Mouse (Mus musculus): Measurements from ENCODE around the gene Polr3c. TPM values are rescaled to one million over a fixed set of nuclear protein-coding genes. Genes with fewer than 3 reads are reported as not detected.
"Not testable (repeated sequence)": the region's sequence is repeated elsewhere in the genome, so short reads cannot be mapped to it uniquely, and the experiment has no call there.

Gene Polr3c
- total RNA-seq, 1 experiment from 2014 or later, result 23.1 TPM

DNA sequence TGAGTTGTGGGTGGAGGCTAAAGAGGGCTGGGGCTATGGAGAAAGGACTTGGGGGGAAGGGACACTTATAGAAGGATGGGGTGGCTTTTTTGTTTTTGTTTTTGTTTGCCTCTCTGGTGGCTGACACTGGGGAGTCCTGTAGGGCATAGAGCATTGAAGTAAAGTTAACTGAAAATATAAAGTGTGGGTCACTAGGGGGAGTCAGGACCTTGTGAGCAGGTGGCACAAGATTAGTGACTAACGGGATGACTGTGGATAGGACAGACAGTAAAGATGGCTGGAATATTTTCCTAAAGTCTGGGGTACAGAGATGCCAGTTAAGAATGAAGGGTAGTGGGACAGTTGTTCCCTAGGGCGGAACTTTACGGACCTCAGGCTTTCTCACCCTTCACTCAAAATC is 37.1 kb downstream of the Polr3c start:
- ATAC-seq (replicated peaks in 1 of 2; ENCODE audit: insufficient read depth in 1 of 2, low FRiP score in 2 of 2, low TSS enrichment in 1 of 2, low read depth in 1 of 2, poor library complexity in 2 of 2, severe bottlenecking in 2 of 2), result peak; percentile 32 to 56; a peak in 2 of 4 replicates

DNA sequence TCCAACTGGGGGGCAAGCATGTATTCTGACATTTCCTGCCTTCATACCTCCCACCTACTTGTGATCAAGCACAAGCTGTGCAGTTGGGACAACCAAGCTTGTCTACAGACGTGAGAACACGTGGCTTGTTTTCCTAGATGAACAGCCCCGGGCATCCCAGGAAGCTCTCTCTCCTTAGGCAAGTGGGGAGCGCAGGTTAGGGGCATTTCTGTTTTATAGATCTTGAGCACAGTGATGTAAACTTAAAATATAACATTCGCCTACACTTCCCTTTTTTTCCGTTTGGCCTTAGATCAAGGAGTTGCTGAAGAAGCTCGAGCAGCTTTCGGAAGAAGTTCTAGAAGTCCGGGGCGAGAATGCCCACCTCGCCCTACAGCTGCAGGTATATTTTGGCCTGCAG is 38.6 kb downstream of the Polr3c start:
- ATAC-seq (replicated peaks in 1 of 2; ENCODE audit: insufficient read depth in 1 of 2, low FRiP score in 2 of 2, low TSS enrichment in 1 of 2, low read depth in 1 of 2, poor library complexity in 2 of 2, severe bottlenecking in 2 of 2), result no peak

DNA sequence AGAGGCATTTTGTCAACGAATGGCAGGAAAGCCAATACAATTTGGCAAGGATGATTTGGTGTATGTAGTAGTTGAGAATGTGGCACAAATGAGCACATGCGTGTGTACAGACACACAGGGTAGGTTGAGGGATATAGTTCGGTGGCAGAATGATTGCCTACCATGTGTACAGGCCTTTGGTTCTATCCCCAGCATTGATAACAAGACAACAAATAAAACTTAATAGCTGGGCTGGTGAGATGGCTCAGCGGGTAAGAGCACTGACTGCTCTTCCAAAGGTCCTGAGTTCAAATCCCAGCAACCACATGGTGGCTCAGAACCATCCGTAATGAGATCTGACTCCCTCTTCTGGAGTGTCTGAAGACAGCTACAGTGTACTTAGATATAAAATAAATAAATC is 41.4 kb downstream of the Polr3c start:
- not testable (repeated sequence) for ATAC-seq (replicated peaks in 1 of 2; ENCODE audit: insufficient read depth in 1 of 2, low FRiP score in 2 of 2, low TSS enrichment in 1 of 2, low read depth in 1 of 2, poor library complexity in 2 of 2, severe bottlenecking in 2 of 2)

DNA sequence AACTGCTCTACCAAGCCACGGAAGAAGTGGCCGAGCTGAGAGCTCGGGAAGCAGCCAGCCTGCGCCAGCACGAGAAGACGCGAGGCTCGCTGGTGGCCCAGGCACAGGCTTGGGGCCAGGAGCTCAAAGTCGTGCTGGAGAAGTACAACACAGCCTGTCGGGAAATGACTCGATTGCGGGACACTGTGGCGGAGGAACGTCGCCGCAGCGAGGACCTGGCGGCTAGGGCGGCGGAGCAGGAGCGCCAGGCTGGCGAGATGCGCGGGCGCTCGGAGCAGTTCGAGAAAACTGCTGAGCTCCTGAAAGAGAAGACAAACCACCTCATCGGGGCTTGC is 42.6 kb downstream of the Polr3c start:
- ATAC-seq (replicated peaks in 1 of 2; ENCODE audit: insufficient read depth in 1 of 2, low FRiP score in 2 of 2, low TSS enrichment in 1 of 2, low read depth in 1 of 2, poor library complexity in 2 of 2, severe bottlenecking in 2 of 2), result no peak; a peak in 1 of 4 replicates

DNA sequence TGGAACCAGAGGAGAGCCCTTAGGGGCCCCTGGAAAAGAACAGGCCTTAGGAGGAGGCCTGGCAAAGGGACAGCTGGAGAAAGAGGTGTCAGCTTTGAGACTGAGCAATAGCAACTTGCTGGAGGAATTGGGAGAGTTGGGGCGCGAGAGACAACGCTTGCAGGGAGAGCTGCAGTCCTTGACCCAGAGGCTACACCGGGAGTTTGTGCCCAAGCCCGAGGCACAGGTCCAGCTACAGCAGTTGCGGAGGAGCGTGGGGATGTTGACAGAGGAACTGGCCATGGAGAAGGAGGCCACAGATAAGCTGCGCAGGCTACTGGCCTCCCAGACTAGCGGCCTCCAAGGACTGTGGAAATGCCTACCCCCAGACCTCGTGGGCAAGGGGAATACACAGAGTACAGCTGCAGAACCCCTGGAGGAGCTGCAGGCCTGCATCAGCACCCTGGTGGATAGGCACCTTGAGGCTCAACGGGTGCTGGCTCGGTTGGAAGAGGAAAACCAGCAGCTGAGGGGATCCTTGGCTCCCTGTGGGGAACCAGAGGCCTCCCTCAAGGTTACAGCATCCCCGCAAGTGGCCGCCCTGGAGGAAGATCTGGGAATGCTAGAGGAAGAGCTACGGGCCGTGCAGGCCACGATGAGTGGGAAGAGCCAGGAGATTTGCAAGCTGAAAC is 43.1 kb downstream of the Polr3c start:
- ATAC-seq (replicated peaks in 1 of 2; ENCODE audit: insufficient read depth in 1 of 2, low FRiP score in 2 of 2, low TSS enrichment in 1 of 2, low read depth in 1 of 2, poor library complexity in 2 of 2, severe bottlenecking in 2 of 2), result no peak

DNA sequence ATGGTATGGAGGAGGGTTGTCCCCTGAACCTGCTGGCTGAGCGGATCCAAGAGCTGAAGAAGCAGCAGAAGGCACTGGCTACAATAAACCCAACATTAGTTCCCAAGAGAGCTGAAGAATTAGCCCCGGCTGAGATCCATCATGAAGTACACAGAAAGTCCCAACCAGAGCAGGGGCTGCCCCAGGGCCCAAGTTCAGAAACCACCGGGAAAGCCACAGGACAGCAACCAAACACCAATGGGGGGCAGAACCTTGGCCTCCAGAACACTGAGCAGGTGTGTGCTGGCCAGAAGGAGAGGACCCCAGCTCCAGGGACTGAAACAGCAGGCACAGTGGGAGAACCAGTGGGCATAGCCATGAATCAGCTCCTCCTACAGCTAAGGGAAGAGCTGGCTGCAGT is 43.9 kb downstream of the Polr3c start:
- ATAC-seq (replicated peaks in 1 of 2; ENCODE audit: insufficient read depth in 1 of 2, low FRiP score in 2 of 2, low TSS enrichment in 1 of 2, low read depth in 1 of 2, poor library complexity in 2 of 2, severe bottlenecking in 2 of 2), result no peak

DNA sequence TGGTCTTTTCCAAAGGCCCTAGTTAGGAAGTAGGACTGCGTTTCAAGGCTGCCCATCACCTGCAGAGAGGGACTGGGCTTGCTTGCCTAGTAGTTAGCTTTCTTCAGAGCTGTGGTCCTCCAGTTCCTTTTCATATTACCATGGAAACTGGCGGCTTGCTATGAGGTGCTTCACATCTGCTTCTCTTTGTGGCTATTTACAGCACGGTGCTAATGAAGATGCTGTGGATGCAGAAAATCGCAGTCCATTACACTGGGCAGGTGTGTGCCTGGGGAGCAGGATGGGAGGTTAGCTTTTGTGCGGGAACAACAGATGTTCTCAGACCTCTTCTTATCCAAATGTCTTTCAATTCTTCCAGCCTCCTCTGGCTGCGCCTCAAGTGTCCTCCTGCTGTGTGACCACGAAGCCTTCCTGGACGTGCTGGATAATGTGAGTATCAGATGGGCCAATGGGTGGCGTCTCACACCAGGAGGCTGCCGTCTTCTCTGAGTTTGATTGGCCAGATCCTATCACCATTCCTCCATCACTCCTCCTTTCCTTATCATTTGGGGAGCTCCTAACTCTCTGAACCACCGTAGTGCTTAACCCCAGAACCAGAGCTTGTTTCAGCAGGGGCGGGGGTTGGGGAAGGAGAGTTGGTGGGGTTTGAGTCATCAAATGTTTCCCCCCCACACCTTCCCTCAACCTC is 47.0 kb downstream of the Polr3c start:
- no peak for ATAC-seq (replicated peaks in 1 of 2; ENCODE audit: insufficient read depth in 1 of 2, low FRiP score in 2 of 2, low TSS enrichment in 1 of 2, low read depth in 1 of 2, poor library complexity in 2 of 2, severe bottlenecking in 2 of 2)

DNA sequence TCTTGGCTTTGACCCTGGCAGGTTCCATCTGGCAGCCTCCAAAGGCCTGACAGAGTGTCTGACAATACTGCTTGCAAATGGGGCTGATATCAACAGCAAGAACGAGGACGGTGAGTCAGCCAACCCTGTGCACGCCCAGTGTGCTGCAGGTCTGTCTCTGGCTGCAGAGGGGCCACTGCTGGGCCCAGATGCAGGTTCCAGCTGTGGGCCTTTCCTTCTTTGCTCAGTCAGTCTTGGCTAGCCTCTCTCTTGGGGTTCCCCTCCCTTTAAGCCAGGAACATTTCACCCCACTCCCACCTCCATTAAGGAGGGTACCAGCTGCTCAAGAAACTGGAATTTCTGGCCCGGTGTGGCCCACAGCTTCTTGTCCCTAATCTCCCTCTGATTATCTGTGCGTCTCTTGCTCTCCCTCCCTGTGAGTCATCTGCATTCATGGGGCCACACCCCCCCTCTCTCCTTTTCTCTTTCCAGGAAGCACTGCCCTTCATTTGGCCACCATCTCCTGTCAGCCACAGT is 48.2 kb downstream of the Polr3c start:
- no peak for ATAC-seq (replicated peaks in 1 of 2; ENCODE audit: insufficient read depth in 1 of 2, low FRiP score in 2 of 2, low TSS enrichment in 1 of 2, low read depth in 1 of 2, poor library complexity in 2 of 2, severe bottlenecking in 2 of 2)

DNA sequence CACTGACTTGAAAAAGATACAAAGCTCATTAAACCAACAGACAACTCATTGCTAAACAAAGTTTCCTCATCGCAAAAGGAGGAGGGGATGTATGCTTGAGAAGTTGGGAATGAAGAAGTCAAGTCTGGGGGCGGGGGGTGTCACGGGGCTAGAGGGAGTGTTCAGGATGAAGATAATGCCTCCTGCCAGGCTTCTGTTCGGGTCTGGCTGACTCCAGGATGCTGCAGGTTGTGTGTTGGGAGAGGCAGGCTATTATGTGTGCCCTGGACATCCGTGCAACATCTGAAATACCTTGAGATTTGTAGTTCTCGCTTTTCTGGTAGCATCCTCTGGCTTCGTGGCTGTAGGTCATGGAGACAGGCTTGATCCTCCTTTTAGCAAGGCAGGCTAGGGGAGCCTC is 49.0 kb downstream of the Polr3c start:
- no peak for ATAC-seq (replicated peaks in 1 of 2; ENCODE audit: insufficient read depth in 1 of 2, low FRiP score in 2 of 2, low TSS enrichment in 1 of 2, low read depth in 1 of 2, poor library complexity in 2 of 2, severe bottlenecking in 2 of 2)

DNA sequence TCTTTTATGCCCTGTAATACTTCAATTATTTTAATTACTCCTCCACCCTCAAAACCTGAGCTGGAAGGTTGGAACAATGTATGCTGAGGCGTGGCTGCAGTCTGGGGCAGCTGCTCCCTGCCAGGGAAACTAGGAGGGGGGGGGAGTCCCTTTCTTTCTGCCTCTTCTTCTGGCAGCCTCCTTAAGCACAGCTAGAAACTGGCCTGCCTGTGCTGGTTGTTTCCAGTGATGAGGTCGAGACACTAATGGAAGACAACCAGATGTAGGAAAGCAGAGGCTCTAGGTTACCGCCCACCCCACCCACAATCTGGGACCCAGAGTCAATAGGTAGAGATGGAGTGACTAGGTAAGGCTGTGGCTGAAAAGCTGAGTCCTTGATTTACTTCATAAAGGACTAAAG is 51.7 kb downstream of the Polr3c start:
- ATAC-seq (replicated peaks in 1 of 2; ENCODE audit: insufficient read depth in 1 of 2, low FRiP score in 2 of 2, low TSS enrichment in 1 of 2, low read depth in 1 of 2, poor library complexity in 2 of 2, severe bottlenecking in 2 of 2), result no peak

DNA sequence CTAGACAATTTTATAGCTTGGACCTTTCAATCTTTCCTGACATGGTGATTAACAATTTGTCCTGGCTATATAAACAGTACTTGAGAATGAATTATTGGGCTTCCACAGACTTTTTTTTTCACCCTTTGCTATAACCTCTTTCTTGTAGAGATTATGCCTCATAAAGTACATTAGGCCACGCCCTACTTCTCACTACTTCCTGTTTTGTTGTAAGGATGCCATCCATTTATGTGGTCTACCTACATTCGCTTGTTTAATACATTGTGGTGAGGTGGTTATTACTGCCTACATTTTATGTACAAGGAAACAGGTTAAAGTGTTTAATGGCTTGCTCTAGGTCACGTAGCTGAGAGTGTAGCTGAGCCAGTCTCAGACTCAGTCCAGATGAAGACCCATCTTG is 52.3 kb downstream of the Polr3c start:
- no peak for ATAC-seq (replicated peaks in 1 of 2; ENCODE audit: insufficient read depth in 1 of 2, low FRiP score in 2 of 2, low TSS enrichment in 1 of 2, low read depth in 1 of 2, poor library complexity in 2 of 2, severe bottlenecking in 2 of 2)

DNA sequence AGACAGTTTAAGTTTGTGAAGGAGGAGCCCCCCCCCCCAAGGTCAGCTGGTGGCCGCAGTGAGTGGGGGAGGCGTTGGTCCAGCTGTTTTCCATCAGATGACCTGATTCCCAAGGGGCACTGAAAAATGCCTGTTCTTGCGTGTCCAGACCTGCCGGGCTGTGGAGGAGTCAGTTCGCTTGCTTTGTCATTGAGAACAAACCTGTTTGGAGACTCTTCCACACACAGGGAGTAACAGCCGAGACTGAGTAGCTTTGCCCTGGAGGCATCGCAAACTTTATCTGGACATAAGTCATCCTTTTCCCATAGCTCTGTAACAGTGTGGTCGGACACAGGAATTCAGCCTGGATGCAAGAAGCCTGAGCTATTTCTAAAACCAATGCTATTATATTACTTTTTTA is 53.0 kb downstream of the Polr3c start:
- no peak for ATAC-seq (replicated peaks in 1 of 2; ENCODE audit: insufficient read depth in 1 of 2, low FRiP score in 2 of 2, low TSS enrichment in 1 of 2, low read depth in 1 of 2, poor library complexity in 2 of 2, severe bottlenecking in 2 of 2)

DNA sequence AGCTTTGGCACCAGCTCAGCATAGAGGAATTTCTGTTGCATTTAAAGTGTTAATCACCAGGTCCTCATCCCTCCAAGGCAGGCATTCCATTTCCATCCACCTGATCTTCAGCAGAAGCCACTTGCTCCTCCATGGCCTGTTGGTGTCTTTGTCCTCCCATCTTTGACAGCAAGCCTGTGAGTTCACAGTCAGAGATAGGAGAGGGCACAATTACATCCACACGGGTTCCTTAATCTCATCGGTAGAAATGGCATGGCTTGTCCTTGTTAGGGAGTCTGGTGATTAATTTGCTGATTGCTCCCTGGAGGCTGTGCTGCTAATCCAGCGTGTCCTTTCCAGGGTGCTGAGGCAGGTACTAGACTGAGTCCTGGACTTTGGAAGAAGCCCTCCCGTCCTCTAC is 53.9 kb downstream of the Polr3c start:
- ATAC-seq (replicated peaks in 1 of 2; ENCODE audit: insufficient read depth in 1 of 2, low FRiP score in 2 of 2, low TSS enrichment in 1 of 2, low read depth in 1 of 2, poor library complexity in 2 of 2, severe bottlenecking in 2 of 2), result no peak

DNA sequence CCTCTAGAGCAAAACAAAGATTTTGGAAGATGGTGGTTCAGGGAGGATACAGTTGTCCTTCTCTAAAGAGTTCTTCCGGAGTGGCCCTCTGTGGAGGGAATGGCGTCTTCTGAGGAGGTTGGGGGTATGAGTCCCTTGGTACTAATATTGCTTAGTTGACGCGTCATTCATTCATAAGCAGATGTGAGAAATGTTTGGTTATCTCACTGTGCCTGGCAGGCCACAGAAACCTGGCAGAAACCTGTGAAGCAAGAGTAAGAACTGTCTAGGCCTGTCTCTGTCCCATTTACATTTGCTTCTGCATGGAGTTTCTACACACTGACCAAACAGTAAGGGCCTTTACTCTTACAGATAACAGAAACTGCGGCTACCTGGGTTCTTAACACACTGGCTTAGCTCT is 55.9 kb downstream of the Polr3c start:
- no peak for ATAC-seq (replicated peaks in 1 of 2; ENCODE audit: insufficient read depth in 1 of 2, low FRiP score in 2 of 2, low TSS enrichment in 1 of 2, low read depth in 1 of 2, poor library complexity in 2 of 2, severe bottlenecking in 2 of 2)

DNA sequence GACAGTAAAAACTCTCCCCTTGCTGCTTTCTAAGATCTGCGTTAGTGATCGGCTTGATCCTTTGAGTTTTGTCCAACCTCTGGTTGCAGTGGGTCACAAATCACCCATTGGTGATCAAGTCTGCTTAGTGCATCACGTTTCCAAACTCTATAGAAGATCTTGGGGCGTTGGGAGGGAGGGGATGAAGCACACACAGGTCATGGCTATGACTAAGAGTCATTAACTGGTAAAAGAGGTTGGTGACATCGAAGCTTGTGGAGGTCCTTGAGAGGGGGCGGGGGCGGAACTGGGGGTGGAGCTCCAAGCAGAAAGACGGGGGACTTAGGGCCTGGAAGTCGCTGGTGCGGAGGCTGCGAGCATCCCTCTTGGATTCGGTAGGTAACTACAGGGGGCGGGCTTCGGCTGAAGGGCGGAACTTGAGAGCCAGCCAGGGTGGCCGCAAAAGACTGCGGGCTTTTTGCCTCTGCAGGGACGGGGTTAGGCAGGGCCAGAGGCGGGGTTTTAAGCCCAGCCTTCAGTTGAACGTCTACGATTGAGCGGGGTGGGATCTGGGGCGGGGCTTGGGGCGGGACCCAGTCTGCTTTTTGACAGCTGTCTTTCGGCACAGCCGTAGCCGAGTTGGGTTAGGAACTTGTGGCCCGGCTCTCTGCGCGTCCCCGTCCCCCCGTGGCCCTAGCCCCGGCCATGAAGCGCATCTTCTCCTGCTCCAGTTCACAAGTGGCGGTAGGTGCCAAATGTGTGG is 57.5 kb downstream of the Polr3c start, which contains the start of gene Ankrd35:
TSS of gene Ankrd35 (plus strand) at position 405 of the 742 bp plus-strand sequence.
- ATAC-seq (replicated peaks in 1 of 2; ENCODE audit: insufficient read depth in 1 of 2, low FRiP score in 2 of 2, low TSS enrichment in 1 of 2, low read depth in 1 of 2, poor library complexity in 2 of 2, severe bottlenecking in 2 of 2), result peak; percentile 96 to 98

DNA sequence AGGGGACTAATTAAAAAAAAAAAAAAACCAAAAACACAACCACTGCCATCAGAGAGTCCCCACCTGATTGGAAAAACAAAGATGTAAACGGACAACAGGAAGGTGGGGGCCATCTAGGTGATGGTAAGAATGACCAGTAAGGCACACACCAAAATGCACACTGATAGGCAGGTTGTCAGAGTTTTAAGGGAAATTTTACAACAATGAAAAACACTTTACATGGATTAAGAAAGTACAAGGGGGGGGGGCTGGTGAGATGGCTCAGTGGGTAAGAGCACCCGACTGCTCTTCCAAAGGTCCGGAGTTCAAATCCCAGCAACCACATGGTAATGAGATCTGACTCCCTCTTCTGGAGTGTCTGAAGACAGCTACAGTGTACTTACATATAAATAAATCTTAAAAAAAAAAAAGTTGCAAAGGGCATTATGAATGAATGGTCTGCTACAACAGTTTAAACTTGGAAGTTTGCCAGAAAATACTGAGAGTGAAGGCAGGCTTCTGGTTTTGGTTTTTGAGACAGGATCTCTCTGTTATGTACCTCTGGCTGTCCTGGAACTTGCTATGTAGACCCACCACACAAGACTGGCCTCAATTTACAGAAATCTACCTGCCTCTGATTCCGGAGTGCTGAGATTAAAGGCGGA is 58.9 kb downstream of the Polr3c start:
- ATAC-seq (replicated peaks in 1 of 2; ENCODE audit: insufficient read depth in 1 of 2, low FRiP score in 2 of 2, low TSS enrichment in 1 of 2, low read depth in 1 of 2, poor library complexity in 2 of 2, severe bottlenecking in 2 of 2), result no peak

DNA sequence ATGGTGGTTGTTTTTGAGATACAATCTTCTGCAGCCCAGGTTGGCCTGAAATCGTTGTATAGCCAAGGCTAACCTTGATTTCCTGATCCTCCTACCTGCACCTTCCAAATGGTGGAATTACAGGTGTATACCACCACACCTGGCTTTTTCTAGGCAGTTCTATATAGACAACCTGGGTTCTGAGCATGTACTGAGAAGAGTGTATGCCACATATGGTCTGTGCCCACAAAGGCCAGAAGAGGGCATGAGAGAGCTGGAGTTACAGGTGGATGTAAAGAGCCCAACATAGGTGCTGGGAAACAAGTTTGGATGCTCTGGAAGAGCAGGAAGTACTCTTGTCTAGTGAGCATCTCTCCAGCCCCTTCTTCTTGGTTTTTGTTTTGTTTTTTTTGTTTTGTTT is 60.1 kb downstream of the Polr3c start:
- no peak for ATAC-seq (replicated peaks in 1 of 2; ENCODE audit: insufficient read depth in 1 of 2, low FRiP score in 2 of 2, low TSS enrichment in 1 of 2, low read depth in 1 of 2, poor library complexity in 2 of 2, severe bottlenecking in 2 of 2)

DNA sequence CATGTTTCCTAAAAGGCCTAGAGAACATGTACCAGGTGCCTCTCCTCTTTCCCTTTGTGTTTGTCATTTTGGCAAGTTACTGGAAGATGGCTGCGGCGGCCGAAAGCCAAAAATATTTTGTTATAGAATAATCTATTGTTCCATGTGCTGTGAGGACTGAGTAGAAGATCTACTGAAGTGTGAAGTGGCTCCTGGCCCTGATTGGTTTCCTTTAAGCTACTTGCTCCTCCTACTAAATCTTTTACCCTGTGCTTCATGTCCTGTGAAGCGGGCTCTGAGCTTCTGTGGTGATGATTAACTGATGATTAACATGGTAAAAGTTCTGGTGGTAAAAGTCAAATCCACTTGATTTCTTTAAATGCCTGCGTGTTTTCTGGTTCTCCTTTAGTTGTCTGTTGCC is 60.5 kb downstream of the Polr3c start:
- no peak for ATAC-seq (replicated peaks in 1 of 2; ENCODE audit: insufficient read depth in 1 of 2, low FRiP score in 2 of 2, low TSS enrichment in 1 of 2, low read depth in 1 of 2, poor library complexity in 2 of 2, severe bottlenecking in 2 of 2)
